8 mouse cellular contexts compared by ENCODE assay signal in the genomic region with DNA sequence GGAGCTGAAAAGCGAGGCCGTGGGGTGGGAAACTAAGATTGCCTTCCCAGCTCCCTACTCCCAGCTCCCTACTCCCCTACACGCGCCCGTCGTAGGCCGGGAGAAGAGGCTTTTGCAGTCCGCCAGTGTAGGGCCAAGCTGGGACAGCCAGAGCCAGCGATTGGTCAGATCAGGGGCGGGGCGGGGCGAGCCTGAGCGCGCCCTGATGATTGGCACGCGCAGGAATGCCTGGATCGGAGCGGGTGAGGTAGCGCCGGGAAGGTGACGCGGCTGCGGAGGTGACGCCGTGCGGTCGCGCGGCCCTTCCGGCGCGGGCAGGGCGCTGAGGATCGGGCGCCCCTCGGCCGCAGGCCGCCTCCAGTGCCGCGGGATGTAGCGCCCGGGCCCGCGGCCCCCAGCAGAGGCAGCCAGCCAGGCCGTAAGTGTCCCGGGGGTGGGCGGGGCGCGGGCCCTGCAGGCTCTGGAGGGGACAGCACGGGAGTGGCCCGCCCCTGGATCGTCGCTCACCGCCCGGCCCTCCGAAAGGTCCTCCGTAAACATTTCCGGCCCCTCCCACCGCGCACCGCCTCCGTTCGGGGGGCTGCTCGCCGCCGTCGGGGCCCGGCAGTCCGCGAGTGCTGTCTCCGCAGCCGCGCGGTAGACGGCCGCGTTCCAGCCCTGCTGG. TPM values are rescaled to one million over a fixed set of nuclear protein-coding genes. Genes with fewer than 3 reads are reported as not detected.
DNase-seq lines count a peak whose midpoint lies in the region; ATAC-seq lines count a peak whose summit lies in the region.

Gene Adipor1, plus strand, starts transcription at position 211 of the 664 bp plus-strand sequence.

- peak within 1 kb of the TSS; percentile 99 for H3K27ac ChIP-seq in heart, embryonic 10.5 days
- peak within 1 kb of the TSS; percentile 96 for H3K27ac ChIP-seq in kidney, embryonic 15.5 days

- H3K36me3 ChIP-seq in heart, embryonic 10.5 days, result peaks cover 19% of the 10 kb centered on the region
- H3K36me3 ChIP-seq in kidney, embryonic 15.5 days, result peaks cover 20% of the 10 kb centered on the region

- peak within 1 kb of the TSS; percentile 99 for H3K4me3 ChIP-seq in heart, embryonic 10.5 days
- H3K4me3 ChIP-seq in kidney, embryonic 15.5 days (replicated peaks), result peak within 1 kb of the TSS; percentile 90

- peak; percentile 92 to 93 for DNase-seq in B cell, adult 2 months
- DNase-seq in brain, adult 2 months (ENCODE audit: low read depth, low spot score), result peak; percentile 99
- DNase-seq in heart, embryonic 10.5 days (ENCODE audit: low spot score), result peak; percentile 99
- peak; percentile 99 for DNase-seq in liver
- peak; percentile 97 for DNase-seq in spleen, postnatal 4 days (ENCODE audit: low spot score in 2 of 2)

- H3K4me1 ChIP-seq in heart, embryonic 10.5 days, result peaks cover 45% of the 10 kb centered on the region
- peaks cover 56% of the 10 kb centered on the region for H3K4me1 ChIP-seq in kidney, embryonic 15.5 days

- peak; percentile 90 for ATAC-seq in erythroblast, adult 5-6 weeks (replicated peaks; ENCODE audit: low FRiP score, poor library complexity, severe bottlenecking)
- peak; percentile 99 for ATAC-seq in kidney, embryonic 15.5 days (replicated peaks; ENCODE audit: low FRiP score)
- peak; percentile 84 for ATAC-seq in monocyte, adult 5-6 weeks (replicated peaks; ENCODE audit: insufficient number of reproducible peaks, low FRiP score, low TSS enrichment, poor library complexity, severe bottlenecking)

- H3K4me2 ChIP-seq in kidney, embryonic 15.5 days, result peak within 1 kb of the TSS; percentile 61

- no peaks in the 10 kb centered on the region for H3K9me3 ChIP-seq in heart, embryonic 10.5 days
- H3K9me3 ChIP-seq in kidney, embryonic 15.5 days (replicated peaks), result no peaks in the 10 kb centered on the region

- H3K9ac ChIP-seq in kidney, embryonic 15.5 days, result peak within 1 kb of the TSS; percentile 90

- H3K27me3 ChIP-seq in heart, embryonic 10.5 days (ENCODE audit: insufficient read depth, poor library complexity, severe bottlenecking), result no peaks in the 10 kb centered on the region
- H3K27me3 ChIP-seq in kidney, embryonic 15.5 days, result no peaks in the 10 kb centered on the region

- WGBS in heart, embryonic 10.5 days, result under 1% methylated on average over 75 of the region's 77 CpGs
- WGBS in kidney, embryonic 15.5 days, result under 1% methylated on average over 63 of the region's 77 CpGs

RNA-seq across cellular contexts. Expression of gene Adipor1, which starts in this region (rescaled TPM):
- total RNA-seq in erythroblast, adult 5-6 weeks (2015; ENCODE audit: low replicate concordance), result 432 and 436 TPM in 2 replicates
- 440 and 446 TPM in 2 replicates for total RNA-seq in erythroblast, adult 5-6 weeks (2017; ENCODE audit: low replicate concordance)
- polyA plus RNA-seq in heart, embryonic 10.5 days (2016; fragmentation: Nextera tagmentation; extraction: Ambion mirVana), result 91.3 and 119 TPM in 2 replicates
- polyA plus RNA-seq in kidney, embryonic 15.5 days (2015; fragmentation: Nextera tagmentation; extraction: Ambion mirVana), result 88.0 and 91.1 TPM in 2 replicates
- 133 to 190 TPM (median 182 TPM) in 3 replicates for total RNA-seq in monocyte, adult 5-6 weeks (2017)

Comparison
In these comparisons a context has a peak if more than half of its experiments do, and no peak if none do; other contexts are left out.
1. Peak in every context shown above with its lines: DNase-seq, ATAC-seq, H3K4me3 ChIP-seq and H3K27ac ChIP-seq.